Mouse (Mus musculus) megakaryocyte, embryonic 14.5 days (primary cell): ENCODE data around the gene Ugt1a6a.

ENCODE experiments used
- FLI1 ChIP-seq: IDR thresholded peaks from 2 replicates; pipeline ENCODE4 v1.6.1; 2012; ENCODE audit warnings: low read length, inconsistent platforms, mixed read lengths
- GATA1 ChIP-seq: IDR thresholded peaks from 3 replicates; pipeline ENCODE4 v1.6.1; 2012; ENCODE audit warnings: mixed read lengths, low read length, inconsistent platforms, borderline replicate concordance

- no peak for TF ChIP-seq GATA1
- TF ChIP-seq FLI1 = no peak
These were observed 77.9 kb downstream of the Ugt1a6a start for GRCm38 (mm10) chr1:88212341-88213045.
